Mouse (Mus musculus) heart, adult 18-20 months (tissue): Measurements from ENCODE around the gene Olfr765. TPM values are rescaled to one million over a fixed set of nuclear protein-coding genes. Genes with fewer than 3 reads are reported as not detected.
"Not testable (repeated sequence)": the region's sequence is repeated elsewhere in the genome, so short reads cannot be mapped to it uniquely, and the experiment has no call there.

Experiments used
- DNase-seq, 2 experiments: peaks; one replicate each; pipeline ENCODE4 v3.0.0; 2021 to 2022; ENCODE audit warnings: mixed read lengths in 1 of 2
- long read RNA-seq, 2 experiments: library from polyadenylated mRNA; stranded (forward); transcript quantifications; one replicate each; pipeline ENCODE4 v2.0.0; 2021
- total RNA-seq, 2 experiments: library from RNA; stranded (reverse); gene quantifications; 2 replicates each; pipeline ENCODE4 v1.2.3; 2021

Gene Olfr765
- total RNA-seq: not detected
- long read RNA-seq, experiment 1: 0 reads
- long read RNA-seq, experiment 2: 0 reads

GRCm38 (mm10) chr10:129049898-129050297 lies at the start of gene Olfr765:
TSS of gene Olfr765 (minus strand) at chr10:129049998.
- not testable (repeated sequence) for DNase-seq

- DNase-seq: no peak
These were observed 49.5 kb upstream of the Olfr765 start, which contains the start of gene Olfr768 for GRCm38 (mm10) chr10:129099275-129099674. TSS of gene Olfr768 (minus strand) at chr10:129099375.

- not testable (repeated sequence) for DNase-seq
These were observed 33.0 kb upstream of the Olfr765 start, which contains the start of gene Olfr767 for GRCm38 (mm10) chr10:129082810-129083209. TSS of gene Olfr767 (minus strand) at chr10:129082910.

- DNase-seq: no peak
These were observed 19.1 kb upstream of the Olfr765 start, which contains the start of gene Olfr766-ps1 for GRCm38 (mm10) chr10:129068877-129069276. TSS of gene Olfr766-ps1 (minus strand) at chr10:129068977.

GRCm38 (mm10) chr10:129039796-129040195 lies 10.0 kb downstream of the Olfr765 start, which contains the start of gene Olfr764-ps1:
TSS of gene Olfr764-ps1 (minus strand) at chr10:129039896.
- DNase-seq: no peak

GRCm38 (mm10) chr10:129028343-129028742 lies 21.5 kb downstream of the Olfr765 start:
- DNase-seq: no peak

GRCm38 (mm10) chr10:129026018-129026662 lies 23.7 kb downstream of the Olfr765 start:
- peak in 1 of 2 experiments; percentile 4 for DNase-seq

GRCm38 (mm10) chr10:129023319-129023718 lies 26.5 kb downstream of the Olfr765 start:
- DNase-seq: no peak

GRCm38 (mm10) chr10:129014477-129014876 lies 35.3 kb downstream of the Olfr765 start:
- no peak for DNase-seq

GRCm38 (mm10) chr10:129011511-129011910 lies 38.3 kb downstream of the Olfr765 start:
- DNase-seq: not testable (repeated sequence)

GRCm38 (mm10) chr10:129010288-129010841 lies 39.4 kb downstream of the Olfr765 start, which contains the start of gene Olfr763:
TSS of gene Olfr763 (plus strand) at chr10:129010791.
- no peak for DNase-seq

- no peak for DNase-seq
These were observed 45.5 kb downstream of the Olfr765 start for GRCm38 (mm10) chr10:129004032-129004920.

GRCm38 (mm10) chr10:128996523-128997040 lies 53.2 kb downstream of the Olfr765 start:
- no peak for DNase-seq

- no peak for DNase-seq
These were observed 54.0 kb downstream of the Olfr765 start for GRCm38 (mm10) chr10:128995796-128996195.

Other genes with a start within 250 kb of the Olfr765 start
- gene Dnajc14, start 245.9 kb downstream of the Olfr765 start, total RNA-seq: 10 to 100 TPM; 34.0 to 35.3 TPM
- 1 to 10 TPM; 4.6 to 5.6 TPM for gene Tmem198b, start 245.6 kb downstream of the Olfr765 start, total RNA-seq
- gene Sarnp, start 232.7 kb downstream of the Olfr765 start, total RNA-seq: 10 to 100 TPM; 35.6 to 39.7 TPM
- 1 to 10 TPM; 8.1 to 9.7 TPM for gene Ormdl2, start 228.4 kb downstream of the Olfr765 start, total RNA-seq
- gene Gdf11, start 158.3 kb downstream of the Olfr765 start, total RNA-seq: 1 to 10 TPM; 2.3 to 2.6 TPM
- gene Cd63, start 149.0 kb downstream of the Olfr765 start, total RNA-seq: 100 to 1,000 TPM; 144 to 158 TPM
- 1 to 10 TPM; 4.3 to 4.7 TPM for gene Rdh5, start 127.1 kb downstream of the Olfr765 start, total RNA-seq
- 100 to 1,000 TPM; 194 to 199 TPM for gene Bloc1s1, start 126.0 kb downstream of the Olfr765 start, total RNA-seq
- 100 to 1,000 TPM; 144 to 148 TPM for gene Itga7, start 116.2 kb downstream of the Olfr765 start, total RNA-seq
- gene Mettl7b, start 89.0 kb downstream of the Olfr765 start, total RNA-seq: not detected
- not detected for gene Olfr9, start 60.6 kb downstream of the Olfr765 start, total RNA-seq
- gene Olfr763, start 39.2 kb downstream of the Olfr765 start, total RNA-seq: not detected
- gene Olfr764-ps1, start 10.1 kb downstream of the Olfr765 start, total RNA-seq: not detected
- not detected for gene Olfr766-ps1, start 19.0 kb upstream of the Olfr765 start, total RNA-seq
- gene Olfr767, start 32.9 kb upstream of the Olfr765 start, total RNA-seq: not detected
- not detected for gene Olfr768, start 49.4 kb upstream of the Olfr765 start, total RNA-seq
- gene Olfr769, start 67.9 kb upstream of the Olfr765 start, total RNA-seq: not detected
- gene Olfr770, start 89.0 kb upstream of the Olfr765 start, total RNA-seq: not detected
- not detected for gene Olfr771, start 114.8 kb upstream of the Olfr765 start, total RNA-seq
- not detected for gene Olfr772, start 127.9 kb upstream of the Olfr765 start, total RNA-seq
- gene Olfr773, start 137.4 kb upstream of the Olfr765 start, total RNA-seq: not detected
- gene Olfr774, start 186.2 kb upstream of the Olfr765 start, total RNA-seq: not detected
- not detected for gene Olfr775, start 198.4 kb upstream of the Olfr765 start, total RNA-seq
- not detected for gene Olfr776, start 209.1 kb upstream of the Olfr765 start, total RNA-seq
- gene Olfr777, start 221.5 kb upstream of the Olfr765 start, total RNA-seq: not detected